Mouse (Mus musculus): ENCODE data around the gene Dcun1d4. TPM values are rescaled to one million over a fixed set of nuclear protein-coding genes. Genes with fewer than 3 reads are reported as not detected.
A peak's percentile ranks its signal among the peaks of the same experiment; 100 is the strongest.

Gene Dcun1d4
- polyA plus RNA-seq, 1 experiment, result 2.8 TPM

DNA sequence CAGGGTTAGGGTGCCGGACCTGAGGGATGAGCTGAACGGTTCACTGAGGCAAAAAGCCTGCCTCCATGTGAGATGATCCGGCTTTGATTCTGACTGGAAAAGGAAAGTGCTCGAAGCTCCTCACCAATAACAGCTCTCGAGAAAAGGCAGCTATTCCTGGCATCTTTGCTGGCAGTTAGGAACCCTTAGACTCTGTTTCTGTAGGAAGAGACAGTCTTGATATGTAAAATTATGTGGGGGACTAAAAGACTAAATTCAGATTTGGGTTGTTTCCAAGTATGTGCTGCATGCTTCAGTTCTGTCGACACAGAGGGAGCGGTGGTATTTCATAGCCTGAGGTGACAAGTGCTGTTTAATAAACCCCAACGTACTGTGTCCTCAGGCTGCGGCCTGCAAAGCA, 52.1 kb downstream of the Dcun1d4 start:
- Histone ChIP-seq H3K4me3 (ENCODE audit: low read depth, low read length) (no peak overlapping the region), H3K4me1 (ENCODE audit: control insufficient read depth, insufficient read depth, insufficient read length, low read length) (no peaks in the 10 kb centered on the region), H3K36me3 (ENCODE audit: control insufficient read depth, insufficient read depth, low read length) (peaks cover 3% of the 10 kb centered on the region), H3K27ac (ENCODE audit: insufficient read depth, low read depth, low read length) (no peak overlapping the region), H3K27me3 (ENCODE audit: control insufficient read depth, insufficient read depth, low read length) (no peaks in the 10 kb centered on the region)
- no peak for TF ChIP-seq POLR2A (IDR thresholded peaks at IDR 0.05; ENCODE audit: low read depth, low read length)
- TF ChIP-seq CTCF (IDR thresholded peaks at IDR 0.05; ENCODE audit: extremely low read depth, insufficient read length, insufficient replicate concordance, low read depth, low read length), result no peak
- 93% methylated on average over 9 of the region's 9 CpGs for whole genome bisulfite sequencing

DNA sequence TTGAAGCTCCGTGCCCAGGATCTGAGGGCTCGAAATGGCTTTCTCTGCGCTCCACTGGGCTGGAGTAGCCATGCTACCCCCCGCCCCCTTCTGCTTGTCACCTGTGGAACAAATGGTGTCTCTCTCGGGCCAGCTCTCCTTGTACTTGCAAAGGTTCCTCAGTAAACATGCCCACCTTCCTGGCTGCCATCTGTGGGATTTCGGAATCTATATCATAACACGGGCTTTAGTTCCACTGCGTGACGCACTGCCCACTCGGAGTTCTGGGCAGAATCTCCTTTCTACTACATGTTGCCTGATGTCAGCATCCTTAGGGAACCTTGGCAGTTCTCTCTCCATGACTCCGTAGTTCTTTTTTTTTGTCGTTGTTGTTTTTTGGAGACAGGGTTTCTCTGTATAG, 56.9 kb downstream of the Dcun1d4 start:
- no peaks in the 10 kb centered on the region for H3K27me3 ChIP-seq (ENCODE audit: control insufficient read depth, insufficient read depth, low read length)
- peaks cover 4% of the 10 kb centered on the region for H3K36me3 ChIP-seq (ENCODE audit: control insufficient read depth, insufficient read depth, low read length)
- 93% methylated on average over 12 of the region's 12 CpGs for WGBS
- H3K4me1 ChIP-seq (ENCODE audit: control insufficient read depth, insufficient read depth, insufficient read length, low read length), result peaks cover 9% of the 10 kb centered on the region; the same call in 1 of the 2 replicates
- TF ChIP-seq POLR2A (IDR thresholded peaks at IDR 0.05; ENCODE audit: low read depth, low read length) (no peak), CTCF (IDR thresholded peaks at IDR 0.05; ENCODE audit: extremely low read depth, insufficient read length, insufficient replicate concordance, low read depth, low read length) (no peak)
- H3K27ac ChIP-seq (ENCODE audit: insufficient read depth, low read depth, low read length), result no peak overlapping the region
- no peak overlapping the region for H3K4me3 ChIP-seq (ENCODE audit: low read depth, low read length)

DNA sequence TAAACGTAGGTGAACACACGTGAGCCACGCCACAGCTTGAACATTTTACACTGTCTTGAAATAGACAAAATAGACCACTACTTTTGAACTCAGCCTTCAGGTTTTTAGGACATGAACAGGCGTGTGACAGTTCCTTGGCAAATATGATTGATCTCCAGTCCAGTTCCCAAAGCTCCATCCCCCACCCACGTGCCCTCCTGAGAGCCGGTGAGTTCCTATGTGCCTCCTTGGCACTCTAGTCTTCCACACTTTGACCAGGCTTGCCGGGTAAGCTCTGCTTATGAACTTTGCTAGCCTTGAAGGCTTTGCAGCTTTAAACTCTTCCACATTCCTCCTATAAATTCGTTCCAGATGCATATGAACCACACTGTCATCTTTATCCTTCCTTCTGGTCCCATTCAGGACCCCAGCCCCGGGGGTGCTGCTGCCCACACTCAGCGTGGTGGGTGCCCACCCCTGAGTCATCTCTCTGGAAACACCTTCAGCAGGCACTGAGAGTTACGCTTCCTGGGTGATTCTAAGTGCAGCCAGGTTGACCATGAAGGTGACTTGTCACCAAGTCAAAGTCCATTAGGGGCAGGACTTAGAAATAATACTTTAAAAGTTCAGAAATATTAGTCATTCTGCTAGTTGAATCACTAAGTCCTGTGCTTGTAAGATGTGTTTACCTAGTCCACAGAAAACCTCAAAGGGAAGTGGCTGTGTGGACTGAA, 57.9 kb downstream of the Dcun1d4 start:
- no peak overlapping the region for H3K4me3 ChIP-seq (ENCODE audit: low read depth, low read length)
- H3K4me1 ChIP-seq (ENCODE audit: control insufficient read depth, insufficient read depth, insufficient read length, low read length), result peaks cover 15% of the 10 kb centered on the region; the same call in 1 of the 2 replicates
- H3K27me3 ChIP-seq (ENCODE audit: control insufficient read depth, insufficient read depth, low read length), result no peaks in the 10 kb centered on the region
- 74% methylated on average over 11 of the region's 11 CpGs for WGBS
- TF ChIP-seq POLR2A (IDR thresholded peaks at IDR 0.05; ENCODE audit: low read depth, low read length) (no peak), CTCF (IDR thresholded peaks at IDR 0.05; ENCODE audit: extremely low read depth, insufficient read length, insufficient replicate concordance, low read depth, low read length) (no peak)
- H3K36me3 ChIP-seq (ENCODE audit: control insufficient read depth, insufficient read depth, low read length), result peaks cover 3% of the 10 kb centered on the region
- H3K27ac ChIP-seq (ENCODE audit: insufficient read depth, low read depth, low read length), result no peak overlapping the region

DNA sequence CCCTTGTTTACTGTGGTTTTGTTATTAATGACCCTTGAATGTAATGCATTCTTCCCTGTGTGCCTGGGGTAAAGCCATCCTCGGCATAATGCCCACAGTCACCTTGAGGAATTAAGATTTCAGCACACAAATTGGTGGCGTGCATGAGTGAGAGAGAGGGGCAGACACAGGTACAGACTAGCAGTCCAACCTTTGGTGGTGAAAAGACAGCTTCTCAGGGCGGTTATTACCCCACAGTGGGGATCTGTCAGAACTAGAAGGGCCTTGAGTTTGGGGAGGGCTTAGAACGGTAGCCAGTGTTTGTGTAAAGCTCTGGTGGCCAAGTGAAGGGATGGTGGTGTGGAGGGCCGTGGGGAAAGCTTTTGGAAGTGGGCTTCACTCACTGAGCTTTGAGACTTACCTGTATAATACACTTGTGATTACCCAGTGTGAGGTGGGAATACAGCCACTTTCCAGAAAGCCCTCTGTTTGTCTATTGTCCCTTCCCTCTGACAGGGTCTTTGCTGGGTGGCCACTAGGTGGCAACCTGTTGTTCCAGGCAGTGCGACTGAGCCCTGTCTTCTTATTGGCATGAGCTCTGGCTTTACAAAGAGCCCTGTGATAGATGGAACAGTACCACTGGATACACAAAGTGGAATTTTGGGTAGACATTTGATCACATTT, 59.2 kb downstream of the Dcun1d4 start:
- TF ChIP-seq CTCF (IDR thresholded peaks at IDR 0.05; ENCODE audit: extremely low read depth, insufficient read length, insufficient replicate concordance, low read depth, low read length) (peak; percentile 83; the same call in 1 of the 2 replicates), POLR2A (IDR thresholded peaks at IDR 0.05; ENCODE audit: low read depth, low read length) (no peak)
- Histone ChIP-seq H3K4me1 (ENCODE audit: control insufficient read depth, insufficient read depth, insufficient read length, low read length) (peaks cover 17% of the 10 kb centered on the region; the same call in 1 of the 2 replicates), H3K36me3 (ENCODE audit: control insufficient read depth, insufficient read depth, low read length) (peaks cover 2% of the 10 kb centered on the region; the same call in 1 of the 2 replicates), H3K27me3 (ENCODE audit: control insufficient read depth, insufficient read depth, low read length) (no peaks in the 10 kb centered on the region), H3K27ac (ENCODE audit: insufficient read depth, low read depth, low read length) (no peak overlapping the region), H3K4me3 (ENCODE audit: low read depth, low read length) (no peak overlapping the region)
- WGBS, result 61% methylated on average over 6 of the region's 6 CpGs

DNA sequence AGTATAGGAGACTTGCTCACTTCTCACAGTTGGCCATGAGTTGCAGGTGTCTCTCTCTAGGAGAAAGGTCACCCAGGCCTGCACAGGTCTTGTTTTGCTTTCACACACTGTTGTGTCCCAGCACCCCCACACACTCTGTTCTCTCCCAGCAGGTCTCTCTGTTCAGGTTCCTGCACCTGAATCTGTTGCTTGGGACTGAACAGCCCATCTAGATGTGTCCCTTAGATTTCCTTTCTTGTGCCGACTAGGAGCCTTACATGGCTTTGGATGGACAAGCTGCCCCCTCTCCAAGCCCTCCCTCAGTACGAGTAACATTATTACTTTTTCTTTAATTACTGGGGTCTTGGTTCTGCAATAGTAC, 59.7 kb downstream of the Dcun1d4 start:
- no peak for TF ChIP-seq POLR2A (IDR thresholded peaks at IDR 0.05; ENCODE audit: low read depth, low read length)
- TF ChIP-seq CTCF (IDR thresholded peaks at IDR 0.05; ENCODE audit: extremely low read depth, insufficient read length, insufficient replicate concordance, low read depth, low read length), result no peak
- no peaks in the 10 kb centered on the region for H3K27me3 ChIP-seq (ENCODE audit: control insufficient read depth, insufficient read depth, low read length)
- H3K36me3 ChIP-seq (ENCODE audit: control insufficient read depth, insufficient read depth, low read length), result peaks cover 2% of the 10 kb centered on the region; the same call in 1 of the 2 replicates
- 90% methylated on average over 2 of the region's 2 CpGs for WGBS
- H3K27ac ChIP-seq (ENCODE audit: insufficient read depth, low read depth, low read length), result no peak overlapping the region
- no peak overlapping the region for H3K4me3 ChIP-seq (ENCODE audit: low read depth, low read length)
- peaks cover 17% of the 10 kb centered on the region; the same call in 1 of the 2 replicates for H3K4me1 ChIP-seq (ENCODE audit: control insufficient read depth, insufficient read depth, insufficient read length, low read length)

DNA sequence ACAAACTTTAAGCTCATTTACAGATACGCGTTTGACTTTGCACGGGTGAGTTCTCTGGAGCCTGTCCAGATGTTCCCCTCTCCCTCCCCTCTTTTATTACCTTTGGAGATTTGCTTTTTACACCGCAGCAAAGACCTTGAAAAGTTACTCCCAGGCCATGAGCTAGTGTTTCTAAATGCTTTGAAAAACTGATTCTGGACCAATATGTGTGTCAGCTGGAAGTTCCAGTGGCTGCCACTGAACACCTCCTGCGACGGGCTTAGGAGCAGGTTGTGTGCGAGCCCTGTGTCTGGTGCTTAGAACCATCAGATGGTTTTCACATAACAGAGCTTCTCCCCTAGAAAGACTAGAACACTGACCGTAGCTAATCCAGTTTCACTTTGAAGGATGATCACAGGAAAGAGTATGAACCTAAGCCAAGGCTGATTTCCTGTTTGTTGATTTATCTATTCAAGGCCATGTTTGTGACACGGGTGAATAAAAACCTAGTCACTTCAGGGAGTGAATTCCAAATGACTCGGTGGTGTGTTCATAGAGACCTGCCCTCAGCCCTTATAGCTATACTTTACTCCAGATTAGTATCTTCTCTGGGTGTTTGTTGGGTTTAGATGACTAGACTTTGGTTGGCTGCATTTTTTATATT, 63.4 kb downstream of the Dcun1d4 start:
- H3K4me1 ChIP-seq (ENCODE audit: control insufficient read depth, insufficient read depth, insufficient read length, low read length), result peaks cover 21% of the 10 kb centered on the region; the same call in 1 of the 2 replicates
- H3K27ac ChIP-seq (ENCODE audit: insufficient read depth, low read depth, low read length), result peak overlapping the region; percentile 65
- H3K27me3 ChIP-seq (ENCODE audit: control insufficient read depth, insufficient read depth, low read length), result no peaks in the 10 kb centered on the region
- TF ChIP-seq POLR2A (IDR thresholded peaks at IDR 0.05; ENCODE audit: low read depth, low read length), result no peak
- no peak for TF ChIP-seq CTCF (IDR thresholded peaks at IDR 0.05; ENCODE audit: extremely low read depth, insufficient read length, insufficient replicate concordance, low read depth, low read length)
- WGBS, result 22% methylated on average over 10 of the region's 10 CpGs
- peak overlapping the region; percentile 19; the same call in 1 of the 2 replicates for H3K4me3 ChIP-seq (ENCODE audit: low read depth, low read length)
- no peaks in the 10 kb centered on the region; the same call in 1 of the 2 replicates for H3K36me3 ChIP-seq (ENCODE audit: control insufficient read depth, insufficient read depth, low read length)

DNA sequence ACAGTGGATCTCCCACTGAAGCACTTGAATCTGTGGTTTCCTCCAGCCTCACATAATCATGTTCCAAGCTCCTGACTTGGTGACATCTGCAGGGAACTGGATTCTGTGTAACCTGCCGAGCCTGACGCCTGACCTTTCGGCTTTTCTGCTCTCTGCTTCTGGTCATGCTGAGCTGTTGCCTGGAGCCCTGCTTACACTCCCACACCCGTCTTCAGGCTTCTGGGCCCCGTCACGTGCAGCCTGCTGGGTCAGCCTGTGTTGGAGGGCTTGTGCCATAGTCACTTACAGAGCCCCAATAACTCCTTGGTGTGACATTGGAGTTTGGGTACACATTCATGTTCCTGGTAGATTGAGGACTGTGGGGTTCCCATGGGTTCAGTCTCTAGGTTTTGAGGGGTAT, 64.8 kb downstream of the Dcun1d4 start:
- 91% methylated on average over 6 of the region's 6 CpGs for WGBS
- Histone ChIP-seq H3K27ac (ENCODE audit: insufficient read depth, low read depth, low read length) (no peak overlapping the region), H3K4me1 (ENCODE audit: control insufficient read depth, insufficient read depth, insufficient read length, low read length) (peaks cover 21% of the 10 kb centered on the region; the same call in 1 of the 2 replicates), H3K27me3 (ENCODE audit: control insufficient read depth, insufficient read depth, low read length) (no peaks in the 10 kb centered on the region), H3K36me3 (ENCODE audit: control insufficient read depth, insufficient read depth, low read length) (no peaks in the 10 kb centered on the region; the same call in 1 of the 2 replicates), H3K4me3 (ENCODE audit: low read depth, low read length) (no peak overlapping the region)
- TF ChIP-seq CTCF (IDR thresholded peaks at IDR 0.05; ENCODE audit: extremely low read depth, insufficient read length, insufficient replicate concordance, low read depth, low read length) (no peak), POLR2A (IDR thresholded peaks at IDR 0.05; ENCODE audit: low read depth, low read length) (no peak)
